Mouse (Mus musculus): ENCODE data around the gene Gm5771. TPM values are rescaled to one million over a fixed set of nuclear protein-coding genes. Genes with fewer than 3 reads are reported as not detected.
A peak's percentile ranks its signal among the peaks of the same experiment; 100 is the strongest.
"Not testable (repeated sequence)": the region's sequence is repeated elsewhere in the genome, so short reads cannot be mapped to it uniquely, and the experiment has no call there.

The Gm5771 gene
- 41.8 and 124 TPM in 2 replicates for polyA plus RNA-seq (2015; fragmentation: Nextera tagmentation; extraction: Ambion mirVana)

- not testable (repeated sequence) for H3K27me3 ChIP-seq (replicated peaks); ATAC-seq; H3K36me3 ChIP-seq; H3K4me1 ChIP-seq (replicated peaks); H3K9ac ChIP-seq; H3K9me3 ChIP-seq; H3K27ac ChIP-seq; H3K4me3 ChIP-seq (replicated peaks); H3K4me2 ChIP-seq (replicated peaks)
Measured at GRCm38 (mm10) chr6:41392056-41392455, at the start of gene Gm5771. TSS of gene Gm5771 (plus strand) at chr6:41392356.

- Histone ChIP-seq H3K4me3 (replicated peaks) (no peak within 1 kb of the TSS), H3K27me3 (replicated peaks) (no peaks in the 10 kb centered on the region), H3K36me3 (no peaks in the 10 kb centered on the region), H3K27ac (no peak within 1 kb of the TSS), H3K4me2 (replicated peaks) (no peak within 1 kb of the TSS), H3K4me1 (replicated peaks) (no peaks in the 10 kb centered on the region), H3K9ac (no peak within 1 kb of the TSS), H3K9me3 (no peaks in the 10 kb centered on the region)
- peak; percentile 65; the same call in 1 of the 2 replicates for ATAC-seq
- 74% methylated on average over 2 of the region's 2 CpGs for WGBS
Measured at GRCm38 (mm10) chr6:41353932-41354331, 38.2 kb upstream of the Gm5771 start, which contains the start of gene Try10. TSS of gene Try10 (plus strand) at chr6:41354105.

- H3K9ac ChIP-seq; H3K36me3 ChIP-seq; H3K27ac ChIP-seq; H3K4me1 ChIP-seq (replicated peaks); H3K9me3 ChIP-seq; H3K4me2 ChIP-seq (replicated peaks); H3K27me3 ChIP-seq (replicated peaks); ATAC-seq; H3K4me3 ChIP-seq (replicated peaks): not testable (repeated sequence)
- 72% methylated on average over 2 of the region's 2 CpGs for WGBS
Measured at GRCm38 (mm10) chr6:41373772-41374171, 18.4 kb upstream of the Gm5771 start.

DNA sequence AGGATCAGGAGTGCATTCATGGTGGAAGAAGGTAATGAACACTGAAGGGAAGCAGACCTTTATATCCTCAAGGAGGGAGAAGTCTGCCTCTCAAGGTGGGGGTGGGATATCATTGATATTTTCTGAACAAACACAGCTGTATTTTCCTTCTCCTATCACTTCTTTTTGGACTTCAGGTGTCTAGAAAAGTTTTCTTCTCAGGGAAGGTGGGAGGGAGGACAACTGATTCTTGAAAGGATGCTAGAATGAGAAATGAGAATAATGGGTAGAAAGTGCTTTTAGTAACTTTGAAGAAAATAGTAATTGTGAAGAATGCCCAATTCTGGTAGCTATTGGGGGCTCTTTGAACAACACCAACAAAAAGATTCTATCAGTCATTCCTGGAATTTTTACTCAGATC, 14.6 kb upstream of the Gm5771 start, which contains the start of gene Prss3:
TSS of gene Prss3 (minus strand) at position 101 of the 400 bp plus-strand sequence.
- not testable (repeated sequence) for ATAC-seq; H3K4me2 ChIP-seq (replicated peaks); H3K4me1 ChIP-seq (replicated peaks)

DNA sequence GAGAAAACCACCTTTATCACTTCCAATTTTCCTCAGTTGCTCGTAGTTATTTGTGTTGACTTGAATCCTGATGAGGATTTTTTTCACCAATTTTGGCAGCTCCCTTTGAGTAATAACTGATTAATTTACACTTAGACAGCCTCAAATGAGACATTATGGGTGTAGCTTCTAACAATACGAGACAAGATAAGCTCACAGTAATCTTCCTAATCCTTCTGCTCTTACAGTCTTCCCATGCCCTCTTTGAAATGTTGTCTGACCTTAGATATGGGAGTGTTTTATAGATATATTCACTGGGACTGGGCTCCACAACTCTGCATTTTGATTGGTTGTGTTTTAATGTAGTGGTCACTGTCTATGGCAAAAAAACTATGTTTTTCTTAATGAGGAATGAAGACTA, 5.4 kb upstream of the Gm5771 start:
- H3K36me3 ChIP-seq, result no peaks in the 10 kb centered on the region
- no peak overlapping the region for H3K4me3 ChIP-seq (replicated peaks)
- no peak overlapping the region for H3K9ac ChIP-seq
- H3K9me3 ChIP-seq, result no peaks in the 10 kb centered on the region
- 67% methylated on average over 2 of the region's 2 CpGs for WGBS
- no peaks in the 10 kb centered on the region for H3K4me1 ChIP-seq (replicated peaks)
- H3K4me2 ChIP-seq (replicated peaks), result no peak overlapping the region
- no peak overlapping the region for H3K27ac ChIP-seq
- no peak for ATAC-seq
- H3K27me3 ChIP-seq (replicated peaks), result no peaks in the 10 kb centered on the region

More for the DNA sequence above, 14.6 kb upstream of the Gm5771 start, which contains the start of gene Prss3:
- H3K27ac ChIP-seq; H3K36me3 ChIP-seq; H3K9me3 ChIP-seq; H3K9ac ChIP-seq; H3K27me3 ChIP-seq (replicated peaks); H3K4me3 ChIP-seq (replicated peaks): not testable (repeated sequence)

DNA sequence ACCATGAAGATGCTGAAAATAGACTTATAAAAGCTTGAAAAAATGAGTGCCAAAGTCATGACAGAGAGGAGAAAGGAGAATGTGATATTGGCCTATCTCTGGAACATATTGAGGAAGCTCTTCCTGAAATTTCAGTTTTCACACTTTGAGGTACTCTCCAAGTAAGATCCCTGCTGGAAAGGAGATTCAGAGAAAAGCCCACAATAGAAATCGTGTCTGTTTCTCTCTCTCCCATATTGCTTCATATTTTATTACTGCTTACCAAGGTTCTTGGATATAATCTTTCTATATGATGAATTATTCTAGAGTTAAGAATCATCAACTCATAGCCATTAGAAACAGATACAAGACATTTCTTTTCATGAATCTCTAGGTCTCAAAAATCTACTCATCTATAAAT, 516 bp upstream of the Gm5771 start:
- H3K36me3 ChIP-seq; H3K4me2 ChIP-seq (replicated peaks); H3K9me3 ChIP-seq; H3K4me3 ChIP-seq (replicated peaks); H3K27ac ChIP-seq; H3K27me3 ChIP-seq (replicated peaks); H3K4me1 ChIP-seq (replicated peaks); ATAC-seq; H3K9ac ChIP-seq: not testable (repeated sequence)
- 57% methylated on average over 1 of the region's 1 CpGs for WGBS

- not testable (repeated sequence) for H3K4me1 ChIP-seq (replicated peaks); H3K36me3 ChIP-seq; H3K9ac ChIP-seq; H3K4me3 ChIP-seq (replicated peaks); ATAC-seq; H3K27me3 ChIP-seq (replicated peaks); H3K4me2 ChIP-seq (replicated peaks); H3K27ac ChIP-seq; H3K9me3 ChIP-seq
- 73% methylated on average over 1 of the region's 2 CpGs for WGBS
Measured at GRCm38 (mm10) chr6:41442261-41442660, 50.1 kb downstream of the Gm5771 start.

GRCm38 (mm10) chr6:41446045-41446444, 53.9 kb downstream of the Gm5771 start, which contains the start of gene Gm10334:
TSS of gene Gm10334 (minus strand) at chr6:41446145.
- not testable (repeated sequence) for ATAC-seq

More at GRCm38 (mm10) chr6:41446045-41446444, 53.9 kb downstream of the Gm5771 start, which contains the start of gene Gm10334:
- not testable (repeated sequence) for H3K4me3 ChIP-seq (replicated peaks); H3K4me1 ChIP-seq (replicated peaks); H3K27ac ChIP-seq; H3K9ac ChIP-seq; H3K9me3 ChIP-seq; H3K4me2 ChIP-seq (replicated peaks); H3K36me3 ChIP-seq; H3K27me3 ChIP-seq (replicated peaks)

Other genes with a start within 250 kb of the Gm5771 start
- 7.7 and 33.2 TPM in 2 replicates for gene Try4, start 90.1 kb upstream of the Gm5771 start, polyA plus RNA-seq (2015; fragmentation: Nextera tagmentation; extraction: Ambion mirVana)
- 64.7 and 228 TPM in 2 replicates for gene Try5, start 75.5 kb upstream of the Gm5771 start, polyA plus RNA-seq (2015; fragmentation: Nextera tagmentation; extraction: Ambion mirVana)
- gene Try10, start 38.3 kb upstream of the Gm5771 start, polyA plus RNA-seq (2015; fragmentation: Nextera tagmentation; extraction: Ambion mirVana), result 105 and 298 TPM in 2 replicates
- gene Prss3, start 14.7 kb upstream of the Gm5771 start, polyA plus RNA-seq (2015; fragmentation: Nextera tagmentation; extraction: Ambion mirVana), result 30.2 and 117 TPM in 2 replicates
- gene Gm10334, start 53.8 kb downstream of the Gm5771 start, polyA plus RNA-seq (2015; fragmentation: Nextera tagmentation; extraction: Ambion mirVana), result 27.6 and 96.4 TPM in 2 replicates
- 139 and 422 TPM in 2 replicates for gene Prss1, start 66.6 kb downstream of the Gm5771 start, polyA plus RNA-seq (2015; fragmentation: Nextera tagmentation; extraction: Ambion mirVana)
- gene Prss2, start 129.4 kb downstream of the Gm5771 start, polyA plus RNA-seq (2015; fragmentation: Nextera tagmentation; extraction: Ambion mirVana), result 44.4 and 169 TPM in 2 replicates
- 7.7 and 9.8 TPM in 2 replicates for gene Ephb6, start 213.1 kb downstream of the Gm5771 start, polyA plus RNA-seq (2015; fragmentation: Nextera tagmentation; extraction: Ambion mirVana)
- gene Trpv6, start 244.0 kb downstream of the Gm5771 start, polyA plus RNA-seq (2015; fragmentation: Nextera tagmentation; extraction: Ambion mirVana), result 0.40 and 0.51 TPM in 2 replicates